Mouse (Mus musculus) limb, embryonic 14.5 days (tissue): ENCODE results near the gene Efcab9. TPM values are rescaled to one million over a fixed set of nuclear protein-coding genes. Genes with fewer than 3 reads are reported as not detected.

ENCODE experiments used
- ATAC-seq: fragments of 200-750 bp; cut with Nextera tagmentation; 2 replicates; pipeline ENCODE4 v1.8.0; 2017; ENCODE audit warnings: low read depth, moderate number of reproducible peaks, moderate TSS enrichment; ENCODE audit not compliant: low FRiP score
- DNase-seq: peaks from one replicate; pipeline ENCODE4 v3.0.0-alpha.2; 2015; ENCODE audit warnings: low spot score
- H3K27ac ChIP-seq: fragments of 300-500 bp; sonication (generic); replicated peaks from 2 replicates; pipeline ENCODE4 v1.5.1; 2014; ENCODE audit warnings: low read depth, mild to moderate bottlenecking, low read length, moderate library complexity, mixed read lengths
- H3K27me3 ChIP-seq: fragments of 300-500 bp; sonication (generic); 2 replicates; pipeline ENCODE4 v1.6.1; 2014; ENCODE audit warnings: low read length, mixed read lengths; ENCODE audit not compliant: control insufficient read depth, insufficient read depth
- H3K36me3 ChIP-seq: fragments of 300-500 bp; sonication (generic); 2 replicates; pipeline ENCODE4 v1.6.1; 2014; ENCODE audit warnings: mild to moderate bottlenecking, low read length, moderate library complexity, mixed read lengths; ENCODE audit not compliant: control insufficient read depth, insufficient read depth
- H3K4me1 ChIP-seq: fragments of 300-500 bp; sonication (generic); 2 replicates; pipeline ENCODE4 v1.6.1; 2014; ENCODE audit warnings: antibody characterized with exemption, low read length, mixed read lengths; ENCODE audit not compliant: control insufficient read depth, insufficient read depth
- H3K4me2 ChIP-seq: fragments of 300-500 bp; sonication (generic); replicated peaks from 2 replicates; pipeline ENCODE4 v1.6.1; 2014; ENCODE audit warnings: low read depth, mild to moderate bottlenecking, low read length, moderate library complexity; ENCODE audit not compliant: severe bottlenecking
- H3K4me3 ChIP-seq: fragments of 300-500 bp; sonication (generic); replicated peaks from 2 replicates; pipeline ENCODE4 v1.5.1; 2014; ENCODE audit warnings: low read length
- H3K9ac ChIP-seq: fragments of 300-500 bp; sonication (generic); 2 replicates; pipeline ENCODE4 v1.6.1; 2014; ENCODE audit warnings: mild to moderate bottlenecking, low read depth, low read length, moderate library complexity; ENCODE audit not compliant: severe bottlenecking
- H3K9me3 ChIP-seq: fragments of 300-500 bp; sonication (generic); 2 replicates; pipeline ENCODE4 v1.6.1; 2016; ENCODE audit warnings: low read length; ENCODE audit not compliant: control insufficient read depth
- POLR2A ChIP-seq: fragments of 200-500 bp; IDR thresholded peaks from 2 replicates; pipeline ENCODE4 v1.8.0; 2012; ENCODE audit warnings: inconsistent platforms, mild to moderate bottlenecking, moderate library complexity, borderline replicate concordance; ENCODE audit not compliant: insufficient read depth, insufficient read length; ENCODE audit errors: extremely low read depth
- WGBS: fragments of 180-500 bp; shearing (Covaris S2); extraction: QIAGEN DNeasy Blood & Tissue Kit; methylation state at CpG from one replicate; pipeline ENCODE4 v1.1.7; 2014; 5-methylcytosine and 5-hydroxymethylcytosine counted together
- polyA plus RNA-seq, 2 experiments: library from polyadenylated mRNA; depleted of rRNA in 1 of 2; stranded (reverse) in 1 of 2; unstranded in 1 of 2; fragments of >200 nt; fragmentation: Nextera tagmentation in 1 of 2; extraction: Ambion mirVana in 1 of 2; gene quantifications; 2 replicates each; pipeline versions ENCODE4 v1.2.1 to v1.2.3; 2012 to 2014

Efcab9 gene
- polyA plus RNA-seq, 2 experiments, result 0.11 TPM; not detected in 1

- DNase-seq (no peak), ATAC-seq (no peak)
- H3K36me3 ChIP-seq, result no peaks in the 10 kb centered on the region
- 0 out of 2 replicates have a peak, but pooled peaks cover 3% of the 10 kb centered on the region for H3K4me1 ChIP-seq
- peak overlapping the region; percentile 68; the same call in 1 of the 2 replicates for H3K4me3 ChIP-seq
- no peak overlapping the region for H3K27ac ChIP-seq
- no peak overlapping the region for H3K9ac ChIP-seq
- no peaks in the 10 kb centered on the region for H3K27me3 ChIP-seq
- H3K4me2 ChIP-seq, result peak overlapping the region; percentile 100; the same call in 1 of the 2 replicates
- 71% methylated on average over 7 of the region's 7 CpGs for WGBS
- TF ChIP-seq POLR2A, result no peak
- H3K9me3 ChIP-seq, result no peaks in the 10 kb centered on the region
These were observed 2.7 kb upstream of the Efcab9 start for GRCm38 (mm10) chr11:32534453-32535075.

DNA sequence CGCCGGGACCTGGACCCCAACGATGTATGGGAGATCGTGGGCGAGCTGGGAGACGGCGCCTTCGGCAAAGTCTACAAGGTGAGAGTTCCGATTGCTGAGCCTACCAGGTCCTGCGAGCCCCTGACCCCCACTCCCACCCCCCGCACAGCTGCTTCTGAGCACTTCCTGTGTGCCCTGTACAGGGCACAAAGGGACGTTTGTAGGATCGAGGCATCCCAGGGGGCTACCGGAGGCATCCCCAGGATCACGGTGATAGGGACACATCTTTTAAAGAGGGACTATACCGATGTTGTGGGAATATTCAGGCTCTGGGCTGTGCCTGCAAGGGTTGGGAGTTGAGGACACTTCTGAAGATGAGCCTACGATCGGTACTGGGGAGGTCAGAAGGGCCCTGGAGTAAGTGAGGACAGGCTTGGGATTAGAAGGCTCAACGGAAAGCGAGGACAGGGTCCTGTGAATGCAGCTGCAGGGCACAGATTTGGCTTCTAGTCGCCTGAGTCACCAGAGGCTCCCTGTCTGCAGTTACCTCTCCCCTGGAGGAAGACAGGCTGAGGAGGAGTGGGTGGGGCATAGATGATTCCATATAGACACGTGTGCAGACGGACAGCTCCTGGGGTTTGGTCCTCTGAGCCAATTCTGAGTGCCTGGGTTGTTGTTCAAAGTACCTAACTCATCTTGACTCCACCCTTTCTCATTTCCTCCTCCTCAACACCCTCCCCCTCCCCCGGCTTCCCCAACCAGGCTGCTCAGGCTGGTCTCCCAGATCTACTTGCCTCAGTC is 1.8 kb upstream of the Efcab9 start:
- ATAC-seq, result peak; percentile 47
- Histone ChIP-seq H3K4me1 (0 out of 2 replicates have a peak, but pooled peaks cover 3% of the 10 kb centered on the region), H3K27ac (no peak overlapping the region), H3K4me2 (peak overlapping the region; percentile 100), H3K27me3 (no peaks in the 10 kb centered on the region), H3K36me3 (no peaks in the 10 kb centered on the region), H3K4me3 (peak overlapping the region; percentile 68), H3K9ac (peak overlapping the region; percentile 71), H3K9me3 (no peaks in the 10 kb centered on the region)
- under 1% methylated on average over 23 of the region's 24 CpGs for WGBS
- no peak for TF ChIP-seq POLR2A
- no peak for DNase-seq

GRCm38 (mm10) chr11:32532765-32533481 is 1.0 kb upstream of the Efcab9 start, which contains the start of gene Stk10:
TSS of gene Stk10 (plus strand) at chr11:32533305.
- Histone ChIP-seq H3K4me3 (peak within 1 kb of the TSS; percentile 68), H3K27me3 (no peaks in the 10 kb centered on the region), H3K9ac (peak within 1 kb of the TSS; percentile 71), H3K4me2 (peak within 1 kb of the TSS; percentile 100), H3K9me3 (no peaks in the 10 kb centered on the region), H3K36me3 (no peaks in the 10 kb centered on the region), H3K27ac (no peak within 1 kb of the TSS), H3K4me1 (0 out of 2 replicates have a peak, but pooled peaks cover 3% of the 10 kb centered on the region)
- DNase-seq (peak; percentile 88), ATAC-seq (peak; percentile 92)
- TF ChIP-seq POLR2A, result peak; percentile 67; the same call in 1 of the 2 replicates
- WGBS, result under 1% methylated on average over 46 of the region's 82 CpGs

DNA sequence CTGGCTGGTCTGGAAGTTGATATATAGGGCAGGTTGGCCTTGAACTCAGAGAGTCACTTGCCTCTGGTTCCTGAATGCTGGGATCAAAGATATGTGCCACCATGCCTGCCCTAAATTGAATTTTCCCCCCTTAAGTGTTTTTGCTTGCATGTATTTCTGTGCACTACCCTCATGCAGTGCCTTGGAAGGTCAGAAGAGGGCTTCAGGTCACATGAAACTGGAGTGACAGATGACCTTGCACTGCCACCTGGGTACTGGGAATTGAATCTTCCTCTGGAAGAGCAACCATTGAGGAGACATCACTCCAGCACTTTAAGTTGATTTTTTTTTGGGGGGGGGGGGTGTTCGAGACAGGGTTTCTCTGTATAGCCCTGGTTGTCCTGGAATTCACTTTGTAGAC is 1.7 kb downstream of the Efcab9 start:
- no peak overlapping the region for H3K9ac ChIP-seq
- 77% methylated on average over 1 of the region's 1 CpGs for WGBS
- ATAC-seq (no peak), DNase-seq (no peak)
- H3K27me3 ChIP-seq, result no peaks in the 10 kb centered on the region
- H3K4me3 ChIP-seq, result no peak overlapping the region
- H3K4me1 ChIP-seq, result 0 out of 2 replicates have a peak, but pooled peaks cover 3% of the 10 kb centered on the region
- peaks cover 11% of the 10 kb centered on the region; the same call in 1 of the 2 replicates for H3K36me3 ChIP-seq
- no peak overlapping the region for H3K27ac ChIP-seq
- TF ChIP-seq POLR2A, result no peak
- H3K4me2 ChIP-seq, result no peak overlapping the region
- no peaks in the 10 kb centered on the region for H3K9me3 ChIP-seq

DNA sequence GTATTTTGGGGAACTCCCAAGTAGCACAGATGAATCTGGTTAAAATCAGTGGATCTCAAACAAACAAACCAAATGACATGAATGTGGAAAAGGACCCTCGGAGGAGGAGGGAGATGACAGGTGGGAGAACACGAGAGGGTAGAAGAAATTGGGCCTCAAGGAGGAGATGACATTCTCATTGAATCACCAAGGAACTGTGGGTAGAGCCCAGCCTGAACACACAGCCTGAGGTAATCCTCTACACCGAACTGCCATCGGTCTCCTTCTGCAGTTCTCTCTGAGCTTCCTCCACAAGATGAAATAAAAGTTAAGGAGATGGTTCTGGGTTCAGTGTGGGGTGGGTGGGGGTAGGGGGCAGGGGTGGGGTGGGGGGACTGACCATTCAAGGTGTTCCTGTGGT is 4.9 kb downstream of the Efcab9 start:
- H3K4me2 ChIP-seq, result no peak overlapping the region
- TF ChIP-seq POLR2A, result no peak
- no peak overlapping the region for H3K9ac ChIP-seq
- no peak overlapping the region for H3K27ac ChIP-seq
- no peaks in the 10 kb centered on the region for H3K9me3 ChIP-seq
- 87% methylated on average over 4 of the region's 4 CpGs for WGBS
- H3K4me1 ChIP-seq, result no peaks in the 10 kb centered on the region
- H3K36me3 ChIP-seq, result peaks cover 15% of the 10 kb centered on the region
- no peak overlapping the region for H3K4me3 ChIP-seq
- DNase-seq (no peak), ATAC-seq (no peak)
- H3K27me3 ChIP-seq, result no peaks in the 10 kb centered on the region
